Mouse (Mus musculus) neural tube, embryonic 11.5 days (tissue): Measurements from ENCODE around the gene Corin. TPM values are rescaled to one million over a fixed set of nuclear protein-coding genes. Genes with fewer than 3 reads are reported as not detected.

ENCODE experiments used
- ATAC-seq: fragments of 200-750 bp; cut with Nextera tagmentation; 2 replicates; pipeline ENCODE4 v1.8.0; 2017; ENCODE audit warnings: moderate number of reproducible peaks, mild to moderate bottlenecking, moderate TSS enrichment, moderate library complexity; ENCODE audit not compliant: insufficient read depth, low FRiP score, low TSS enrichment
- DNase-seq: peaks from one replicate; pipeline ENCODE4 v3.0.0-alpha.2; 2015; ENCODE audit warnings: low spot score
- H3K27ac ChIP-seq: fragments of 300-500 bp; sonication (generic); 2 replicates; pipeline ENCODE4 v1.5.1; 2014; ENCODE audit warnings: low read depth, mild to moderate bottlenecking, low read length
- H3K27me3 ChIP-seq: fragments of 300-500 bp; sonication (generic); 2 replicates; pipeline ENCODE4 v1.6.1; 2014; ENCODE audit warnings: mild to moderate bottlenecking, low read length, mixed read lengths; ENCODE audit not compliant: control insufficient read depth, insufficient read depth
- H3K36me3 ChIP-seq: fragments of 300-500 bp; sonication (generic); 2 replicates; pipeline ENCODE4 v1.6.1; 2014; ENCODE audit warnings: mild to moderate bottlenecking, low read length, moderate library complexity, mixed read lengths; ENCODE audit not compliant: control insufficient read depth, insufficient read depth
- H3K4me1 ChIP-seq: fragments of 300-500 bp; sonication (generic); 2 replicates; pipeline ENCODE4 v1.6.1; 2014; ENCODE audit warnings: low read length, mixed read lengths; ENCODE audit not compliant: control insufficient read depth, insufficient read depth
- H3K4me2 ChIP-seq: fragments of 300-500 bp; sonication (generic); 2 replicates; pipeline ENCODE4 v1.6.1; 2014; ENCODE audit warnings: low read depth, mild to moderate bottlenecking, moderate library complexity
- H3K4me3 ChIP-seq: fragments of 300-500 bp; sonication (generic); 2 replicates; pipeline ENCODE4 v1.5.1; 2014; ENCODE audit warnings: low read depth, low read length
- H3K9ac ChIP-seq: fragments of 300-500 bp; sonication (generic); 2 replicates; pipeline ENCODE4 v1.6.1; 2014; ENCODE audit warnings: mild to moderate bottlenecking, low read length
- H3K9me3 ChIP-seq: fragments of 300-500 bp; sonication (generic); 2 replicates; pipeline ENCODE4 v1.6.1; 2016; ENCODE audit warnings: low read length; ENCODE audit not compliant: control insufficient read depth
- WGBS: fragments of 180-500 bp; shearing (Covaris S2); extraction: QIAGEN DNeasy Blood & Tissue Kit; methylation state at CpG from one replicate; pipeline ENCODE4 v1.1.7; 2014; 5-methylcytosine and 5-hydroxymethylcytosine counted together
- polyA plus RNA-seq: library from polyadenylated mRNA; unstranded; fragments of >200 nt; fragmentation: Nextera tagmentation; extraction: Ambion mirVana; gene quantifications from 2 replicates; pipeline ENCODE4 v1.2.1, GENCODE M21; 2014

The Corin gene
- polyA plus RNA-seq, 1 experiment from 2014 or later: 4.6 TPM

GRCm38 (mm10) chr5:72493906-72494305, 10.4 kb downstream of the Corin start:
- Histone ChIP-seq H3K4me2 (no peak overlapping the region), H3K27ac (no peak overlapping the region), H3K9me3 (no peaks in the 10 kb centered on the region), H3K9ac (no peak overlapping the region), H3K4me1 (no peaks in the 10 kb centered on the region), H3K36me3 (no peaks in the 10 kb centered on the region), H3K4me3 (no peak overlapping the region), H3K27me3 (no peaks in the 10 kb centered on the region)
- WGBS: 87% methylated on average over 7 of the region's 7 CpGs
- ATAC-seq: no peak
- no peak for DNase-seq

- Histone ChIP-seq H3K4me3 (no peak overlapping the region), H3K4me1 (no peaks in the 10 kb centered on the region), H3K9ac (no peak overlapping the region), H3K36me3 (no peaks in the 10 kb centered on the region), H3K27ac (no peak overlapping the region), H3K4me2 (no peak overlapping the region), H3K27me3 (no peaks in the 10 kb centered on the region), H3K9me3 (no peaks in the 10 kb centered on the region)
- ATAC-seq: no peak
- WGBS: 66% methylated on average over 2 of the region's 2 CpGs
- no peak for DNase-seq
These were observed 13.0 kb downstream of the Corin start for GRCm38 (mm10) chr5:72491232-72491631.

GRCm38 (mm10) chr5:72480456-72480855, 23.8 kb downstream of the Corin start:
- no peaks in the 10 kb centered on the region for H3K36me3 ChIP-seq
- ATAC-seq (no peak), DNase-seq (peak; percentile 29)
- H3K4me1 ChIP-seq: no peaks in the 10 kb centered on the region
- 28% methylated on average over 7 of the region's 7 CpGs for WGBS
- no peak overlapping the region for H3K4me2 ChIP-seq
- no peak overlapping the region for H3K27ac ChIP-seq
- H3K27me3 ChIP-seq: no peaks in the 10 kb centered on the region
- no peak overlapping the region for H3K4me3 ChIP-seq
- H3K9ac ChIP-seq: no peak overlapping the region
- H3K9me3 ChIP-seq: no peaks in the 10 kb centered on the region

GRCm38 (mm10) chr5:72472317-72473009, 31.8 kb downstream of the Corin start:
- WGBS: 81% methylated on average over 12 of the region's 12 CpGs
- Histone ChIP-seq H3K9me3 (no peaks in the 10 kb centered on the region), H3K27me3 (no peaks in the 10 kb centered on the region), H3K27ac (no peak overlapping the region), H3K9ac (no peak overlapping the region), H3K4me1 (no peaks in the 10 kb centered on the region), H3K4me2 (no peak overlapping the region), H3K36me3 (no peaks in the 10 kb centered on the region), H3K4me3 (no peak overlapping the region)
- no peak for DNase-seq
- no peak for ATAC-seq

- 74% methylated on average over 7 of the region's 7 CpGs for WGBS
- DNase-seq (no peak), ATAC-seq (no peak)
- Histone ChIP-seq H3K27me3 (no peaks in the 10 kb centered on the region), H3K4me2 (no peak overlapping the region), H3K9me3 (no peaks in the 10 kb centered on the region), H3K36me3 (no peaks in the 10 kb centered on the region), H3K4me1 (no peaks in the 10 kb centered on the region), H3K9ac (no peak overlapping the region), H3K4me3 (no peak overlapping the region), H3K27ac (no peak overlapping the region)
These were observed 32.5 kb downstream of the Corin start for GRCm38 (mm10) chr5:72471746-72472145.

GRCm38 (mm10) chr5:72464932-72465331, 39.3 kb downstream of the Corin start:
- H3K9ac ChIP-seq: no peak overlapping the region
- H3K9me3 ChIP-seq: no peaks in the 10 kb centered on the region
- no peaks in the 10 kb centered on the region for H3K27me3 ChIP-seq
- H3K27ac ChIP-seq: no peak overlapping the region
- DNase-seq (no peak), ATAC-seq (no peak)
- H3K4me3 ChIP-seq: no peak overlapping the region
- H3K36me3 ChIP-seq: no peaks in the 10 kb centered on the region
- no peaks in the 10 kb centered on the region for H3K4me1 ChIP-seq
- WGBS: 43% methylated on average over 3 of the region's 3 CpGs
- no peak overlapping the region for H3K4me2 ChIP-seq

GRCm38 (mm10) chr5:72459374-72460112, 44.7 kb downstream of the Corin start:
- no peak for DNase-seq
- Histone ChIP-seq H3K27me3 (no peaks in the 10 kb centered on the region), H3K36me3 (no peaks in the 10 kb centered on the region), H3K27ac (no peak overlapping the region), H3K9me3 (no peaks in the 10 kb centered on the region), H3K4me2 (no peak overlapping the region), H3K4me1 (no peaks in the 10 kb centered on the region), H3K9ac (no peak overlapping the region), H3K4me3 (no peak overlapping the region)
- ATAC-seq: no peak
- 78% methylated on average over 7 of the region's 7 CpGs for WGBS

GRCm38 (mm10) chr5:72453690-72454089, 50.6 kb downstream of the Corin start:
- ATAC-seq (no peak), DNase-seq (no peak)
- no peak overlapping the region for H3K27ac ChIP-seq
- no peaks in the 10 kb centered on the region for H3K4me1 ChIP-seq
- no peaks in the 10 kb centered on the region for H3K36me3 ChIP-seq
- no peak overlapping the region for H3K9ac ChIP-seq
- no peaks in the 10 kb centered on the region for H3K9me3 ChIP-seq
- 69% methylated on average over 2 of the region's 2 CpGs for WGBS
- H3K4me3 ChIP-seq: no peak overlapping the region
- no peaks in the 10 kb centered on the region for H3K27me3 ChIP-seq
- H3K4me2 ChIP-seq: no peak overlapping the region

- Histone ChIP-seq H3K4me1 (no peaks in the 10 kb centered on the region), H3K27me3 (no peaks in the 10 kb centered on the region), H3K4me3 (no peak overlapping the region), H3K9me3 (no peaks in the 10 kb centered on the region), H3K4me2 (no peak overlapping the region), H3K27ac (no peak overlapping the region), H3K36me3 (no peaks in the 10 kb centered on the region), H3K9ac (no peak overlapping the region)
- ATAC-seq (no peak), DNase-seq (no peak)
- 90% methylated on average over 11 of the region's 11 CpGs for WGBS
These were observed 51.1 kb downstream of the Corin start for GRCm38 (mm10) chr5:72453176-72453575.
